Mouse (Mus musculus) limb, embryonic 12.5 days (tissue): ENCODE data around the gene Kcnj14. TPM values are rescaled to one million over a fixed set of nuclear protein-coding genes. Genes with fewer than 3 reads are reported as not detected.

Experiments
- ATAC-seq: fragments of 200-750 bp; cut with Nextera tagmentation; 2 replicates; pipeline ENCODE4 v1.8.0; 2017; ENCODE audit warnings: low read depth, moderate TSS enrichment; ENCODE audit not compliant: insufficient number of reproducible peaks, insufficient read depth, low FRiP score, low TSS enrichment
- H3K27ac ChIP-seq: fragments of 300-500 bp; sonication (generic); 2 replicates; pipeline ENCODE4 v1.5.1; 2016; ENCODE audit warnings: mild to moderate bottlenecking, moderate library complexity
- H3K27me3 ChIP-seq: fragments of 300-500 bp; sonication (generic); 2 replicates; pipeline ENCODE4 v1.6.1; 2016; ENCODE audit warnings: mild to moderate bottlenecking, moderate library complexity
- H3K36me3 ChIP-seq: fragments of 300-500 bp; sonication (generic); 2 replicates; pipeline ENCODE4 v1.6.1; 2016; ENCODE audit warnings: mild to moderate bottlenecking, moderate library complexity
- H3K4me1 ChIP-seq: fragments of 300-500 bp; sonication (generic); replicated peaks from 2 replicates; pipeline ENCODE4 v1.6.1; 2016
- H3K4me2 ChIP-seq: fragments of 300-500 bp; sonication (generic); 2 replicates; pipeline ENCODE4 v1.6.1; 2016; ENCODE audit warnings: mild to moderate bottlenecking, moderate library complexity
- H3K4me3 ChIP-seq: fragments of 300-500 bp; sonication (generic); replicated peaks from 2 replicates; pipeline ENCODE4 v1.5.1; 2016; ENCODE audit warnings: mild to moderate bottlenecking
- H3K9ac ChIP-seq: fragments of 300-500 bp; sonication (generic); replicated peaks from 2 replicates; pipeline ENCODE4 v1.6.1; 2016; ENCODE audit warnings: mild to moderate bottlenecking, moderate library complexity
- H3K9me3 ChIP-seq: fragments of 300-500 bp; sonication (generic); 2 replicates; pipeline ENCODE4 v1.6.1; 2016; ENCODE audit warnings: mild to moderate bottlenecking, moderate library complexity
- WGBS: fragments of 180-500 bp; shearing (Covaris S2); methylation state at CpG from one replicate; pipeline ENCODE4 v1.1.7; 2016; 5-methylcytosine and 5-hydroxymethylcytosine counted together
- polyA plus RNA-seq: library from polyadenylated mRNA; unstranded; fragments of >200 nt; fragmentation: Nextera tagmentation; extraction: Ambion mirVana; gene quantifications from 2 replicates; pipeline ENCODE4 v1.2.1, GENCODE M21; 2016

Gene Kcnj14
- polyA plus RNA-seq, 1 experiment from 2014 or later, result 2.2 TPM

DNA sequence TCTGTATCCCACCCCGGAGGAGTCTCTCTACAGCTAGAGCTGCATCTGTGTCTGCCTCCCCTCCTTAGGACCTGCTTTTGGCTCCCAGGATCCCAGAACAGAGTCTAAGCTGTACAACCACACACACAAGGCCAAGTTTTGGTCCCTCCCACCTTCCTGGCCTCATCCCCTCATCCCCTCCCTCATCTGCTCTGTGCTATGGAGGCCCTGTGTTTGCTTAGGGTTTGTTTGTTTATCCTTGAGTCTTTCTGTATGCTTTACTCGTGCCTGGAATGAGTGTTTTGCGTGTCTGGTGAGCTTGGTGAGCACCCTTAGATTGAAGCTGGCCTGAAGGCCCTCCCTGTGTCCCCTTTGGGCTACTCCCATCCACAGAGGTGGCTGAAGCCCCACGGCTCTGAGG, 34.4 kb upstream of the Kcnj14 start:
- no peak for ATAC-seq
- 47% methylated on average over 4 of the region's 4 CpGs for WGBS
- H3K27ac ChIP-seq, result no peak overlapping the region
- H3K4me1 ChIP-seq, result peaks cover 22% of the 10 kb centered on the region
- peaks cover 71% of the 10 kb centered on the region for H3K27me3 ChIP-seq
- H3K36me3 ChIP-seq, result no peaks in the 10 kb centered on the region
- no peak overlapping the region for H3K9ac ChIP-seq
- H3K9me3 ChIP-seq, result no peaks in the 10 kb centered on the region
- H3K4me2 ChIP-seq, result no peak overlapping the region
- H3K4me3 ChIP-seq, result no peak overlapping the region

DNA sequence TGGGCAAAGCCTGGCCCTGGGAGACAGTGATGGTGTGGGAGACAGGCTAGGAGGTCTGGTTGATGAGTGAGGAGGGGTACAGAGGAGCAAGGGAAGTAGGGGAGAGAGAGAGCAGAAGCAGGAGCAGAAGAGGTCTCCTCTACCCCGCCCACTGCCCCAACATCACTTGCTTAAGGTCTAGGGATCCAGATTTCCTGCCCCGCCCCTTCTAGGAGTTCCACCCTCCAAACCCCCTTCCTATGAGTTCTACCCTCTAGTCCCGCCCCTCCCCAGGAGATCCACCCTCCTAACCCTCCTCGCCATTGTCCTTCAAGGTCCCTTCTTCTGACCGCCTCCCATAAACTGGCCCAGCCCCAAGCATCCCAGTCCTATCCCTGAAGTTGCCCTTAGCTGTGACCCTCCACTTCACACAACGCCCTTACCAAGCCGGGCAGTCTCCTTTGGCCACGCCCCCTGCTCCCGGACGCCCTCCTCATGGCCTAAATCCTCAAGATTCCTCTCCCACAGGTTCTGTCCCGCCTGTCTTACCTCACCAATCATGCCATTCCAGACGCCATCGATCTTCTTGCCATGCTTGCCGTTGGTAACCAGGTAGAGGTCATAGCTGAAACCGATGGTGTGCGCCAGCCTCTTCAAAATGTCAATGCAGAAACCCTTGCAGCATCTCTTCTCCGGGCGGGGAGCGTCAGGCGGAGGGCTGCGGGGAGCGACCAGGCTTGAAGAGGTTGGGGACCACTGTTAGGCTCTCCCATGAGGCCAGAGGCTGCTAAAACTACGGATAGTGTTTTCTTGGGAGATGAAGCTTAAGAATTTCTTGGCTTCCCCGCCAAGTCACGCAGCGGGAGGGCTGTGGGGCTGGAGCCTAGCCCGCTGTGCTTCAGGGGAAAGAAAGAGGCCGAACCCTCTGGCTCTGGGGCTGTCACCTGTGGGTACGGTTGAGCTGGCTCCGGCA, 32.6 kb upstream of the Kcnj14 start:
- Histone ChIP-seq H3K4me3 (peak overlapping the region; percentile 39), H3K27me3 (peaks cover 68% of the 10 kb centered on the region), H3K36me3 (no peaks in the 10 kb centered on the region), H3K4me1 (peaks cover 22% of the 10 kb centered on the region), H3K27ac (no peak overlapping the region), H3K4me2 (peak overlapping the region; percentile 65), H3K9ac (peak overlapping the region; percentile 37; the same call in 1 of the 2 replicates), H3K9me3 (no peaks in the 10 kb centered on the region)
- peak; percentile 56 for ATAC-seq
- WGBS, result 2% methylated on average over 30 of the region's 30 CpGs

DNA sequence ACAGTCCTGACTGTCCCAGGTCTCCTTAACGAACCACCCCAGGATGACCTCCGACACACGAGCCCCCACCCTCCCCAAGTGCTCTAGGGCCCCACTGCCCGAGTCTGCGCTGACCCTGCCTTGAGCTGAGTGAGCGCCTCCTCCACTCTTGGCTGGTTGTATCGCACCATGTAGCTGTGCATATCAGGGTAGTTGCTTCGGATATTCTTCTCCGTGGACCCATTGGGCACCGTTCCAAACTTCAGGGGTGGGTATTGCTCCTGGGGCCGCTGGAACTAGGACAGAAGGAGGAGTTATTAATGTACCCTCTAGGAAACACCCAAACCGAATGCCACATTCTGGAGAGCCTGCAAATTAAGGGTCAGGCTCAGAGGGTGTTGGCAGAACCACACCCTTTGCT, 28.5 kb upstream of the Kcnj14 start:
- Histone ChIP-seq H3K4me3 (no peak overlapping the region), H3K4me2 (no peak overlapping the region), H3K27ac (no peak overlapping the region), H3K9ac (no peak overlapping the region), H3K9me3 (no peaks in the 10 kb centered on the region), H3K36me3 (no peaks in the 10 kb centered on the region), H3K4me1 (peaks cover 14% of the 10 kb centered on the region), H3K27me3 (peaks cover 37% of the 10 kb centered on the region)
- no peak for ATAC-seq
- 79% methylated on average over 12 of the region's 12 CpGs for WGBS

DNA sequence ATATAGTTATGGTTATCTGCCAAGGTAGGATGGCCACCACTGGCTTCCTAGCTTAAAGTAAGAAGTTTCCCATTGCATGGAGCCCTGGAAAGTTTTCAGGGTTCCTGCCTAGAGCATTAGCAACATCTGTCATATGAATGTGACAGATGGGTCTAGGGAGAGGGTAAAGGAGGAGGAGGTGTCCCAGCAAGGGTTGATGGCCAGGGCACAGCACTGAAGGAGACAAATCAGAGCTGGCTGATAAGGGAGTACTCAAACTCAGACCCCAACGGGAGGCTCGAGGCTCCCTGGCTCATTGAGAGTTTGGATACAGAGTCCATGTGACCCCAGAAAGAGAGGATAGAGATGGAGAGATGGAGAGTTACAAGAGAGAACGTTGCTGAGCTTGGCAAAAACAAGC, 26.1 kb upstream of the Kcnj14 start:
- Histone ChIP-seq H3K27ac (no peak overlapping the region), H3K9ac (no peak overlapping the region), H3K9me3 (no peaks in the 10 kb centered on the region), H3K27me3 (peaks cover 19% of the 10 kb centered on the region; the same call in 1 of the 2 replicates), H3K36me3 (no peaks in the 10 kb centered on the region), H3K4me3 (no peak overlapping the region), H3K4me1 (no peaks in the 10 kb centered on the region; the same call in 1 of the 2 replicates), H3K4me2 (no peak overlapping the region)
- no peak for ATAC-seq
- 68% methylated on average over 3 of the region's 3 CpGs for WGBS

DNA sequence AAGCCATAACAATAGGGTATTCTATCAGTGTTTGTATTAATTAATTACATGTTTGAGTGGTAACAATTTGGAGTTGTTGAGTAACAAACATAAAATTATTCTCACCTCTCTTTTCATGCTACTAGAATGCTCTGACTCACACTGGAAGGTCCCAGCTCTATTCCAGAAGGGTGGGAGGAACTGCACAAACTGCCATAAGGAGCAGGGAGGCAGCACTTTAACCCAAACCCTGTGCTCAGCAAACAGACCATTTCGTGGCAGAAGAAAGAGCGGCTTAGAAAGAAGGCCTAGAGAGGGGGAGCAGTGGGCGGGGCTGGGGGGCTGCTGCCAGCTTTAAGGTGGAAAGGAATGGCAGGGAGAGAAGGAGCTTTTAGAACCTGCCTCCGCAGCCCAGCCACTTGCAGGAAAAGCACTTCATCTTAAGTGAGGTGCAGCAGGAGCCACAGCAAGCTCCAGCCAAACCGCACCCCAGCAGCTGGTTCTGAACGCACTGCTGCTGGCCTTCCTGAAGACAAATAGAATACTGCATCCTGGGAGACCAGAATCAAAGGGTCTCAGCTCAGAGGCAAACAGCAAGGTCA, 24.0 kb upstream of the Kcnj14 start:
- no peak overlapping the region for H3K27ac ChIP-seq
- no peaks in the 10 kb centered on the region; the same call in 1 of the 2 replicates for H3K4me1 ChIP-seq
- H3K4me3 ChIP-seq, result no peak overlapping the region
- H3K9me3 ChIP-seq, result no peaks in the 10 kb centered on the region
- H3K36me3 ChIP-seq, result no peaks in the 10 kb centered on the region
- peaks cover 20% of the 10 kb centered on the region for H3K27me3 ChIP-seq
- H3K9ac ChIP-seq, result no peak overlapping the region
- 16% methylated on average over 6 of the region's 6 CpGs for WGBS
- ATAC-seq, result no peak
- H3K4me2 ChIP-seq, result no peak overlapping the region

DNA sequence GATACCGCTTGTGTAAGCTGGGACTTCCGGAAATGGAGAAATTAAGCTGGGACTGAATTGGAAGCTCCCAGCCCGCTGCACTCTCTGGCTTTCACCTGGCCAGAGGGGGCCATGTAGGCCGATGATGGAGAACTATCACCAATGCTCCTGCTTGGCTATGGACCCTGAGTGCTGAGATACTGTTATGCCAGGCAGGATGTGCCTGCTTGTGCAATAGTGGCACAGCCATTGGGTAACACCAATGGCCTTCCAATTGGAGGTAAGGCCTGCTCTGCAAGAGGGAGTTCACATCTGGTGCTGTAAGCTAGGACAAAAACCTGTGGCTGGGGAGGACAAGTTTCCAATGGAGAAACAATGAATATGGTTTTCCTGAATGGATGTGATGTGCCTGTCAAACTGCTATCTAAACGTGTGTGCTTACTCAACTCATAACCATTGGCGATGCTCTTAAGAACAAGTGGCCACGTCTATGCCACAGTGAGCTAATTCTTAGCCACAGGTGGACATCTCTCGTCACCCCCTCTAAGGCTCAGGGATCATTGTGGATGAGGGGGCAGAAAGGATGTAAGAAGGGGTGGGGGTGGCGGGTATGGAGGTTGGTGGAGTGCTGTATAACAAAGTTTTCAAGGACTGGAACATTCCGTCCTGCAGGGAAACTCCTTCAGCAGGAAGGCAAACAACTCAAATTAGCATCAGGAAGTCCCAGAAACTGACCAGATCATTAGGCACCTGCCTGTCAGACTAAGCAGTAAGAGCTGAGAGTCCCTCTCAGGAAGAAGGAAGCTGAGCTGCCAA, 18.6 kb upstream of the Kcnj14 start:
- 85% methylated on average over 10 of the region's 10 CpGs for WGBS
- Histone ChIP-seq H3K27ac (no peak overlapping the region), H3K4me3 (no peak overlapping the region), H3K27me3 (peaks cover 48% of the 10 kb centered on the region), H3K9ac (no peak overlapping the region), H3K4me1 (no peaks in the 10 kb centered on the region), H3K36me3 (no peaks in the 10 kb centered on the region), H3K4me2 (no peak overlapping the region), H3K9me3 (no peaks in the 10 kb centered on the region)
- ATAC-seq, result no peak

DNA sequence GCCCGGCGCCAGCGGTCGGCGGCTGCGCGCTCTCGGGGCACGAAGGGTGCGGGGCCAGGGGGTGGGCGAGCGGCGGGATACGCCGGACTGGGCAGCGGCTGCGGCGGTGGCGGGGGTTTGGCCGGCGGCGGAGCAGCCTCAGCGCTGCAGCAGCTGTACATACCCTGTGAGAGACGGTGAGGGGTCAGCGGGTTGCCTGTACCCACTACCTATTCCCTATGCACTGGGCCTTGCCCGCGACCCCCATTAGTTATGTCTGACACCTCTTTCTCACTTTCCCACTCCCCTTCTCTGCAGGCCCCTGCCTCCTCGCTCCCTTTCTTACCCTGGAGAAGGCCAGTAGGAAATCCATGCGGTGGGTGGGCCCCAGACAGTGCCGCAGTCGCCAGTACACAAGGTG, 9.3 kb upstream of the Kcnj14 start:
- H3K4me2 ChIP-seq, result peak overlapping the region; percentile 62
- WGBS, result under 1% methylated on average over 26 of the region's 31 CpGs
- peak overlapping the region; percentile 44 for H3K4me3 ChIP-seq
- H3K27me3 ChIP-seq, result peaks cover 65% of the 10 kb centered on the region
- peaks cover 5% of the 10 kb centered on the region for H3K36me3 ChIP-seq
- ATAC-seq, result no peak
- H3K9ac ChIP-seq, result peak overlapping the region; percentile 48
- H3K4me1 ChIP-seq, result peaks cover 18% of the 10 kb centered on the region
- no peaks in the 10 kb centered on the region; the same call in 1 of the 2 replicates for H3K9me3 ChIP-seq
- no peak overlapping the region for H3K27ac ChIP-seq

DNA sequence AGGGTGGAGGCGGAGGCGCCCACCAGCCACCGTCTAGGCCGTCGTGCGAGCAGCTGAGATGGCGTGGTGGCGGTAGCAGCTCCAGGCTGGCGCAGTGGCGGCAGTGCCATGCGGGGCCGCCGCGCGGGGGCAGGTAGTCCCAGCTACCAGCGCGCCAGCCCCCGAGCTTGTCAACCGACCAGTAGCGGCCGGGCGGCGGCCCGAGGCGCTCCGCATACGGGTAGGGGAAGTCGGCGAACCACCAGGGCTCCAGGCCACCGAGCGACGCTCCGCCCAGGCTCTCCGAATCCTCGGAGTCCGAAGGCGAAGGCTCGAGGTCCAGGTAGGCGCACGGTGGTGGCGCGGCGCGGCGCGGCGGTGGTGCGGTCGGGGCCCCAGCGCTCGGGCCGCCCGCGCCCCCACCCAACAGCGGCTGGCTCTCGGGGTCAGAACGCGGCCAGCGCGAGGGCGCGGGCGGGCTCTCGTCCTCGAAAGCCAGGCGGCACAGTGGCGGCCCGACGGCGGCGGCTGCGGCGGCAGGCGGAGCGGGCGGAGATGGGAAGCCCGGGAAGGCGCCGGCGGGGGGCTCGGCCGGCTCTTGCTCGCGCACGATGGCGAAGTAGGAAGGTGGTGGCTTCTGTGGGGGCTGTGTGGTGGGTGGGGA, 8.7 kb upstream of the Kcnj14 start:
- H3K4me3 ChIP-seq, result peak overlapping the region; percentile 44
- no peaks in the 10 kb centered on the region; the same call in 1 of the 2 replicates for H3K9me3 ChIP-seq
- peak overlapping the region; percentile 48 for H3K9ac ChIP-seq
- under 1% methylated on average over 72 of the region's 86 CpGs for WGBS
- H3K27me3 ChIP-seq, result peaks cover 65% of the 10 kb centered on the region
- 0 out of 2 replicates have a peak overlapping the region, but pooled peaks have one; percentile 7 for H3K27ac ChIP-seq
- peaks cover 18% of the 10 kb centered on the region for H3K4me1 ChIP-seq
- H3K36me3 ChIP-seq, result peaks cover 12% of the 10 kb centered on the region
- peak overlapping the region; percentile 62 for H3K4me2 ChIP-seq
- ATAC-seq, result no peak

DNA sequence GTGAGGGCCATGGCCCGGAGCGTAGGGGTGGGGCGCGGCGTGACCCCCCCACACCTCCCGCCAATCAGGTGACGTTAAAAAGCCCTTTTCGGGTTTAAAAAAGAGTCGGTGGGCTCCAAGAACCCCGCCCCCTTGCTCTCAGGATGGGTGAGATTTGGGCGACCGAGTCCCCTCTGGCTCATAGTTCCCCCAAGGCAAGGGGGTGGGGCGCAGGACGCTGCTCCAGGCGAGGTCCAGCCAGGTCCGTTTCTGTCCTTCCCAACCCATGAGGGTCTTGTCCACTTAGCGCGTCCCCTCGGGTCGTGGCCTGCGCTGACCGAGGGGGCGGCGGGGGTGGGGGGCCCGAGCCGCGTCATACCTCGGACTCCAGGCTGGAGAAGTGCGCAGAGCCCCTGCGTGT, 7.8 kb upstream of the Kcnj14 start:
- peak overlapping the region; percentile 44 for H3K4me3 ChIP-seq
- H3K4me1 ChIP-seq, result peaks cover 18% of the 10 kb centered on the region
- ATAC-seq, result no peak
- WGBS, result 10% methylated on average over 30 of the region's 30 CpGs
- H3K9me3 ChIP-seq, result no peaks in the 10 kb centered on the region; the same call in 1 of the 2 replicates
- peaks cover 20% of the 10 kb centered on the region for H3K36me3 ChIP-seq
- H3K27ac ChIP-seq, result no peak overlapping the region
- peaks cover 61% of the 10 kb centered on the region for H3K27me3 ChIP-seq
- no peak overlapping the region for H3K9ac ChIP-seq
- H3K4me2 ChIP-seq, result peak overlapping the region; percentile 62

DNA sequence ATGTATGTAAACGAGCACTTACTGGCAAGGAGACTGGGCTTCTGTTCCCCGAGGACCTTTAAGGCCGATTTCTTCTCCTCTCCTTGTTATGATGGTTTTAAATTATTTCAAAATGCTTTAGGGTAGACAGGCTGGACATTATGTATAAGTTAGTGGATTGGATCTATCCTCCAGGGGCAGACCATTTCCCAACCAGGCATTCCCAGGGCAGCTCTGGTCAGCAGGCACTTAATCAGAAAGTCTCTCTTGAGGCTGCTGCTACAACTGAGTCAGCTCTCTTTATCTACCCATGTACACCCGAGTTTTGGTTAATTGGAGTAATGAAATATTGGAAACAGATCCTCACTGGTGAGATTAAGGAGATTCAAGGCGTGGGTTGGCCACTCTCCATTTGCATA, 6.5 kb upstream of the Kcnj14 start:
- Histone ChIP-seq H3K9ac (0 out of 2 replicates have a peak overlapping the region, but pooled peaks have one; percentile 69), H3K27ac (no peak overlapping the region), H3K27me3 (peaks cover 51% of the 10 kb centered on the region), H3K9me3 (no peaks in the 10 kb centered on the region), H3K4me3 (peak overlapping the region; percentile 92), H3K4me1 (peaks cover 18% of the 10 kb centered on the region), H3K4me2 (peak overlapping the region; percentile 87), H3K36me3 (peaks cover 33% of the 10 kb centered on the region)
- 0 out of 2 replicates have a peak, but pooled peaks have one; percentile 17 for ATAC-seq
- WGBS, result 20% methylated on average over 5 of the region's 5 CpGs
